Mouse (Mus musculus) heart, adult 9 months (tissue): ENCODE results near the gene Asb6.

ENCODE experiments used
- DNase-seq, 2 experiments: peaks; one replicate each; pipeline ENCODE4 v3.0.0; 2022; ENCODE audit warnings: low spot score in 2 of 2

Gene Asb6

DNA sequence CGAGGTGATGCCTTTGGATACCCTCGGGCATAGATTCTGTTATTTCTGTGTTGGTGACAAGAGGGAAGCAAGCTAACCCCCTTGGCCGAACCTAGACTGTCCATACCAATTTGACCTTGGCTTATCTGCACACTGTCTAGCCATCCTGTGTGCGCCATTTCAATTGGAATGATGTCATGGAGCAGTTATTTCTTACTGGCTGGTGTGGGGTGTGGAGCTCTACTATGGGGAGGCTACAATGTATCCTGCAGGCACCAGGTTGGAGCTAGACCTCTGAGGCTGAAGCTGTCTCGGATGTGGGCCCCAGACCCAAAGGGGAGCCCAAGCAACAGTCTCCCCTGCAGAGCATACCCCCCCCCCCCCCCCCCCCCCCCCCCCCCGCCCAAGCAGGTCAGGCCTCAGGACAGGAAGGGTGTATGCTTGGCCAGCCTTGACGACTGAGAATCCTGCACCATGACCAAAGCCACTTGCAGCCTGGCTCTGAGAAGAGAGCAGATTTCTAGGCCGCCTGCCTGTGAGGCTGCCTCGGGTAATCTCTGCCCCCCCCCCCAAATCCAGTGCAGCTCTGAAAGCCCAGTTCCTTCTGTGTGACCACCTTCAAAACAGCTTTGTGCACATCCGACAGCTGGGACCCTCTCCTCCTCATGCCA is 4.4 kb upstream of the Asb6 start, which contains the start of gene Prrx2:
Gene Prrx2, plus strand, starts transcription at position 600 of the 650 bp plus-strand sequence.
- no peak for DNase-seq

DNA sequence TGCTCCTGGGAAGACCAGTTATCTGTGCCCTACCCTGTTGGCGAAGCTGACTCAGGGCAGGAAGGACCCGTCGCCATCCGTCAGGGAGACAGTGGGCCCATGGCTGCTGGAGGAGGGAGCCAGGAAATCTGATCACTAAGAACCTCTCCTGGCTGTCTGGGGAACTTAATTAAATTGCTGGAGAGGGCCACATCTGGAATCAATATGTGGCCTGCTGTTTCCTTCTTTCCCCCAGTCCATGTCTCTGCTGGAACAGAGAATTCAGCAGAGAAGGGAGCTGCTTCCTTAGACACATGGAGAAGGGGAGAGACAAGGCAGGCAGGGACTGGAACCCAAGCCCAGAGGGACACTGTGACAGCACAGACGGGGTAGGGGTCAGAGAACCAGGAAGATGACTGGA is 3.5 kb upstream of the Asb6 start:
- DNase-seq, result no peak

DNA sequence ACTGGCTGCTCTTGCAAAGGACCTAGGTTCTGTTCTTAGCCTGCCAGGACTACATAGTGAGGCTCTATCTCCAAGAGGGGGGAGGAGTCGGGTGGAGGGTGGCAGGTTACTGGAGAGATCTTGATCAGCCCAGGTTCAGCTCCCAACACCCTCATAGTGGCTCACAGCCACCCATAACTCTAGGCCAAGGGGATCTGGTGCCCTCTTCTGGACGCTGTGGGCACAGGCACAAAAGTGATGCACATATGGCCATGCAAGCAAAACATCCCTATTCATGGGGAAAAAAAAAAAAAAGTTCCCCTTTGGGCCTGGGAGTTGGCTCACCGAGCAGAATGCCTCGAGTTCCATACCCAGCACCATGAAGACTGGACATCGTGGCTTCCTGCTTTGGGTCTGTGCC is 818 bp downstream of the Asb6 start:
- no peak for DNase-seq

DNA sequence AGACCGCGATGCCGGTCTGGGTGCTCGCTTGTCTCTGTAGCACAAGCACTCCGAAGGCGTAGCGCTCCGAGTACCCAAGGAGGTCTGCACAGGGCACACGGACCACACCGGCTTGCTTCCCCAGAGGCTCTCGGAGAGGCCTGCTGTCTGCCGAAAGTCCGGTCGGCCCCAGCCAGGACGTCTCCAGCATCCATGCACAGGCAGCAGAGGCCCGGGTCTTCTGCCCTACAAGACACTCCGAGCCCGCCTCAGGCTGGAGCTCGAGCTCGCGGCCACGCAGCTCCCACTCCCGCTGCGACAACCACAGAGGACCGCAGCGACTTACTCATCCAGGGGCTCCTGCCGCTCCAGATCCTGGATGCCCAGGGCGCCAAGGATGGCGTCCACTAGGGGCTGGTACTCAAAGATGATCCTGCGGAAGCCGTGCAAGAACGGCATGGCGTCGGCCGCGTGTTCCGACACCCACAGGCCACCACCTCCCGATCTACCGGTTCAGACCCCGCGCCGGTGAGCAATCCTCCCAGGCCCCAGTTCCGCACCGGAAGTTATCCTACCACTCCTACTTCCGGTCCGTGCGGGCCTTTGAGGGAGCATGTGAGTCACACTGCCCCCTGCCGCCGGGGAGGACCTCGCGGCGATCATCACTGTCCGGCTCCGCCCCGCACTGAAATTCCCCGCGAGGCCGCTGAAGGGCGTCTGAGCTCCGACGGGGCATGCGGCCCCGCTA is 2.2 kb downstream of the Asb6 start:
- DNase-seq, result peak; percentile 85 to 91

DNA sequence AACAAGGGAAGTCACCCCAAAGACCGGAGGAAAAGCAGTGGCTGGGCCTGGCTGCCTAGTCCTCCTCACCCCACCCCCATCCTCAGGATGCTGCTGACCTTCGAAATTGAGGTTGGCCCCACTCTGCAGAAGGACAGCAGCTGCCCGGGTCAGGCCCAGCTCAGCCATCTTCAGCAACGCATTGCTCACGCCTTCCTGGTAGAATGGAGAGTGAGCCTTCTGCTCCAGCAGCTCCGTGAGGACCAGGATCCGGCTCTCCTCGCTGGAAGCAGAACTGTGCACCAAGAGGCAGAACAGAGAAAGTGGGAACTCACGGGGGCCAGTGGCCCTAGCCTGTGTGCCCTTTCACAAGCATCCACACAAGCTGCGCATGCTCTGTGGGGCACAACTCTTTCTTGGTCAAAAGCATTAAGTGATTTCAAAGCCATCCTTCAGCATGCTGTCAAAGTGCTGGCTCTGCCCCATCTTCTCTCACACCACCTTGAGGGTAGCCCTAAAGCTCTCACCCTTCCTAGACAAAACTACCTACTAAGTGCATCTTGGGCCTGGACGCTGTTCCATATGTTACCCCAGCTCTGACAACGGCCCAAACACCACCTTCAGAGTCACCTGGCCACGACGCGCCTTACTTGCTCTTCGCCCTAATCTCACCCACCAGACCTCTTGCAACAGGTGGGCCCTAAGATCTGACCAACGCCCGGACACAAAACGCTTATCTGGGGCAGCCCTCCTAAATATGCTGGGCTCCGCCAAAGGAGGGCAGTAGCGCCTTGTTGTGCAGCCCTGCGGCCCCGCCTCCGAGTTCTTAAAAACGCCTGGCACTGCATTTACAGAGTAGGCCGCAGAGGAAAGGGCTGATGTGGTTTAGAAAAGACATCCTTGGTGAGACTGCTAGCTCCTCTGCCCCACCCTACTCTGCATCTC is 3.0 kb downstream of the Asb6 start:
- peak in 1 of 2 experiments; percentile 31 for DNase-seq

DNA sequence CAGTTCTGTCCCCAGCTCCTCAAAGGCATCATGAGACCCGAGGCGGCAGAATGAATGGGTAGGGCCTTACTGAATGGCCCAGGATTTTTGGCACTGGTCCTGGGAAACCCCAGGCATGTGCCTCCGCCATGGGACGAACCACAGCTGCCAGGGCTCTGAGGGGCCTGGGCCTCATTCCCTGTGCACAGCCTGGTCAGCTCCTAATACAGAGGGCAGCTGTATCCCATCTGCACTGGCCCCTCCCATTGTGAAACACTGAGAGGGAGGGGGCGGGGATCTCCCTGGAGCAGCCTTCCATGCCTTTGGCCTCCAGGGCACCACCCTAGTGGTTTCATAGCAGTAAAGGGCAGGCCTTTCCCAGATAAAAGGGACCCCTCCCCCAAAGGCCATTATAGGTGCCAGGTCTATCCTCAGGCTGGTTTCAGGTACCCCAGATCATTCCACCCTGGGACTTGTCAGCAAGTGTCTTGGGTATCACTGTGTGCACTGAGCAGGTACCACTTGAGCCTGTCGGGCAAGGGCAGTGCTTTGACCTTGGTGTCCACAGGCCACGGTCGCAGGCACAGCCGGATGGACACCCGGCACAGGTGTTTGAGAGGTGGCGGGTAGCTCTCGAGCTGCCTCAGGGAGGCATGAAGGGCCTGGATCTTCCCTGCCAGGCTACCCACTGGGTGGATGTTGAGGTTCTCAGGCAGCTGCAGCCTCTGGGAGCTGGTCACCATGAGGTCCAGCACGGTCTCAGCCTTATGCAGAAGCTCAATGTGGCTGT is 6.6 kb downstream of the Asb6 start:
- DNase-seq, result peak; percentile 48 to 55

DNA sequence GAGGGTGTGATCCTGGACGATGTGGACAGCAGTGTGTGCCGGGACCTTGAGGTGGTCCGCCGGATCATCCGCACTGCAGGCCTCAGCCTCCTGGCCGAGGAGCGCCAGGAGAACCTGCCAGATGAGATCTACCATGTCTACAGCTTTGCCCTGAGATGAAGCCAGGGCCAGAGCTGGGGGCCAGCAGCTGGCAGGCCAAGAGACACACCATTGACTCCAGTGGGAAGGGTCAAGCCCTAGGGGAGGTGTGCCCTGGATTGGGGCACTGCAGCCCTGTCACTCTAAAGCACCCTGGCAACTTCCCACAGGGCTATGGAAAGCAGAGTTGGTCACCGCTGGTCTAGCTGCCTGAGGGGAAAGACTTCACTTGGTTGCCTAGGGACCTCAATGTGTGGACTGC is 7.7 kb downstream of the Asb6 start:
- DNase-seq, result no peak

DNA sequence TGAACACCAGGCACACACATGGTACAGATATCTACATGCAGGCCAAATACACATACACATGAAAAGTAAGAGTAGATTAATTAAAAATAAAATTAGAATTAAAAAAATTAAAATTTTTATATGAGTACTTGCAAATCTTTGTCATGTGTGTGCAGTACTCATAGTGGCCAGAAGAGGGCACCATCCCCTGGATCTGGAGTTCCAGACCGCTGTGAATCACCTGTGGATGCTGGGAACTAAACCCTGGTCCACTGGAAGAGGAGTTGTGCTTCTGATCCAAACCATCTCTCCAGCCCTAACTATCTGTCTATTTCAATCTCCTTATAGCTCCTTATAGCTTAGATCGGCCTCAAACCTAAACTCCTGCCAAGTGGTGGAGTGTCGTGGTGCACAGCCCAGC is 9.1 kb downstream of the Asb6 start:
- no peak for DNase-seq

DNA sequence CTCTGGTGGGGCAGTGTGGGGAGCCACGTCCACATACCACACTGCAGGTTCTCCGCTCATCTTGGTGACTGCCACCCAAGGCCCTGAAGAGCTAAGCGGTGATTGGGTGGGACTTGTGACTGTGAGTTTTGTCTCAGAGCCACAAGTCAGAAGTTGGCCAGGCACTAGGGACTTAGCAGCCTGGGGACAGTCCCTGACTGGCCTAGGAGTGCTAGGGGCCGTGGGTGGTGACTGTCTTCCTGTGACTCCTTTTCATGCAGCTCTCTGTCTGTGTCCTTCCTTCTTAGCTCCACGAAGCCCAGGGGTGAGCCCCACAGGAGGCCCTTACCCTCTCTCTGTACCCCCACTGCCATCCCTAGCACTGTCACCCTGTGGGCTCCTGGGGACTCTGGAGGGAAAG is 10.3 kb downstream of the Asb6 start:
- DNase-seq, result no peak

DNA sequence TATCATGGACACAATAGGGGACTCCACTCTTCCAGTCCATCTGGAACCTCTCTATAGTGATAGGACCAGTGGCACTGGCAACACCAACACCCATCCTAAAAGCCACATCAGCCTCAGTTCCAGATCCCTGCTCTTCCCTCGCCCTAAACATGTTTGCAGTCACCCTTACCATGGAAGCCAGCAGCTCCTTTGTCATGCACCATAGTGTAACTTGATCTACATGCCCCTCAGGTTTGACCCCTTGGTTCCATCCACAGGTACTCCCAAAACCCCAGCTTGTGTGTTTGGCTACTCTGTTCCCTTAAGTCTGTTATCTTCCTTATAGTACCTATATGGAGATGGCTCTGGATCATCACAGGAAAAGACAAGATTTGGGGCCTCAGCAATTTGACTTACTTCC is 13.8 kb downstream of the Asb6 start:
- no peak for DNase-seq

DNA sequence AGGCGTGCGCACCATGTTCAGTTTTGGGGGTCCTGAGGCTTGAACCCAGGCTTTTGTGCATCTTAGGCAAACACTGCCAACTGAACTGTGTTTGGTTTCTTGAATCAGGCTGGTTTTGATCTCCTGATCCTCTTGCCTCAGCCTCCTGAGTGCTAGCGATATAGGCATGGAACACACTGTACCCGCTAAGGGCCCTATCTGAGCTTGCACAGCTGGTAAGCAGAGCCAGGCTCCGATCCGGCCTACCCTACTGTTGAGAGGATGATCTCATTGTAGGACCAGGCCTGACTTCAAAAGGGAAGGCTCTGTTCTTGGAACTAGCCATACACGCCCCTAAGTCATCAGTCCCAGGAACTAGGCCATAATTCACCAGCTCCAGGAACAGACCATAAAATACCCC is 19.6 kb downstream of the Asb6 start:
- no peak for DNase-seq

DNA sequence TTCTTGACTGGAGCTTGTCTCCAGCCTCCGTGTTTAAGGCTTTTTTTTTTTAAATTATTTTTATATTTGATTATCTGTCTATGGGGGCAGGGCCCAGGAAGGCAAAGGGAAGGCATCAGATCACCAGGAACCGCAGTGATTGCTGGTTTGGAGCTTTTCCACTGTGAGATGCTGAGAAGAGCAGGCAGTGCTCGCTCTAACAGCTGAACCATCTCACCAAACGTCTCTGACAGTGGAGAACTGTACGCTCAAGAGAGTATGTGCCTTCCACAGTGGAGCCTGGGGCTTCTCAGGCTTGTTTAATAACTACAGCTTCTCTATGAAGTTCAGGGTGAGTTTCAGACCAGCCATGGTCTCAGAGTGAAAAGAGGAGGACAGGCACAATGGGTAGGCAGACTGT is 20.6 kb downstream of the Asb6 start:
- DNase-seq, result no peak

DNA sequence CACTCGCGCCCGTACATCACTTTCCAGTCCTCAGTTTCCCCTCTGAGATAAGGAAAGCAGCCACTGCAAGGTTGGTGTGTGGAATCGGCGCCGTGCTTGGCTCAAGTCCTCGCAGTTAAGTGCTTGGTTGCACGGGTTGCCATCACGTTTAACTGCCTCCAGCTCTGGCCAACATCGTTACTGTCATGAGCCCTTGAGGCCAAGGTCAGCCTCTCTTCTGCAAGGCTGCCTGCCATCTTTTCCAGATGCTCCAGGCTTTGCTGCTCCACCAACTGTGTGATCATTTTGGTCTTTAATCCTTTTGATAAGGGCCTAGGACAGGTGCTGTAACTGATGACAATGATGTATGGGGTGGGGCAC is 21.9 kb downstream of the Asb6 start:
- DNase-seq, result peak in 1 of 2 experiments; percentile 41

DNA sequence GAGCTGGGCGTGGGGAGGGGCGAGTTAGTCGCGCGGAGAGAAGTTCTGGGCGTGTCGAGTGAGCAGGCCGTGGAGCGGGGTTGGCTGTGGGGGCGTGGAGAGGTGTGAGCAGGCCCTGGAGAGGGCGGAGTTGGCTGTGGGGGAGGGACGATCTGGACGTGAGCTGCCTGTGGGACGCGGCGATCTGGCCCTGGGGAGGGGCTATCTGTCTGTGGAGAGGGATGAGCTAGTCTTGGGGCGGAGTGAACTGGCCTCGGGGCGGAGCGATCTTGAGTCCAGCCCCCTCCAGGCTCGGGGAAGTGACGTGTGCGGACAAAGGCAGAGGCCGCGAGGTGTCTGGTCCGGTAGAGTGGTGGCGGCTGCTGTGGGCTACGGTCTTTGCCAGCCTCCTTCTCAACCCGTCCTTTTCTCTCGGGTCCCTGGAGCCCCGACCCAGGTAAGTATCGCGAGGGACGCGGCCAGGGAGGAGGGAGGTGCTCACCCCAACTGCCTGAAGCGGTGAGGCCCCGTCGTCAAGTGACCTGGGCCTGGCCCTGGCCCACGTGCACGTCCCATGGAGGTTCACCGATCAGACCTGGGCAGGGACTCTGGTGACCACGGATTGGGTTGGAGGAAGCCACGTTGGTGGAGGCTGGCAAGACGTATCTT is 22.4 kb downstream of the Asb6 start, which contains the start of gene Ntmt1:
Gene Ntmt1, plus strand, starts transcription at position 179 of the 648 bp plus-strand sequence.
- DNase-seq, result peak; percentile 99

DNA sequence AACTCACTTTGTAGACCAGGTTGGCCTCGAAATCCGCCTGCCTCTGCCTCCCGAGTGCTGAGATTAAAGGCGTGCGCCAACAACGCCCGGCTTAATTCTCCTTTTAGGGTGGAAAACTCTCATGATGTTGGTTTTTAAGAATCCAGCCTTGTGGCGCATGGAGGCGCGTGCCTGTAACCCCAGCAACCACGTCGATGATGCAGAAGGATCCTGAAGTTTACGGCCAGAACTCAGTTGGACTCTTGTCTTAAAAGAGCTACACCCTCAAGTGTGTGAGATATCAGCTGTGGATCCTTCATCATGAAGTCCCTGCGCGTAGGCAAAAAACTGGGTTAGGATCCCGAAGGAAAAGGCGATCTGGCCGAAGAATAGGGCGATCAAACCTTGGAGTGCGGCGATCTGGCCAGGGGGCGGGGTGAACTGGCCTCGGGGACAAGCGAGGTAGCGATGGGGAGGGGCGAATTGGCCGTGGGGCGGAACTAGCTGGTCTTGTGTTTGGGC is 22.9 kb downstream of the Asb6 start:
- DNase-seq, result no peak

DNA sequence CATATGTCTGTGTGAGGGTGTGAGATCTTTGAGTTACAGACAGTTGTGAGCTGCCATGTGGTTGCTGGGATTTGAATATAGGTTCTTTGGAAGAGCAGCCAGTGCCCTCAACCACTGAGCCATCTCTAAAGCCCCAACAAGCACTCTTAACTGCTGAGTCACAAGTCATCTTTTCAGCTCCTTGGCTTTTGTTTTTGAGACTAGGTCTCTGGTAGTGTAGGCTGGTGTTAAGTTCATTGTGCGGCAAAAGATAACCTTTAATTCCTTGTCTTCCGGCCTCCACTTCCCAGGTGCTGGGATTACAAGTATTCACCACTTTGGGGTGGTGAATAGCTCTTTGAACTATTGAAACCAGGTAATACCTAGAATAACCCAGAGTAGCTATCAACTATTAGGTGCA is 24.1 kb downstream of the Asb6 start:
- no peak for DNase-seq

DNA sequence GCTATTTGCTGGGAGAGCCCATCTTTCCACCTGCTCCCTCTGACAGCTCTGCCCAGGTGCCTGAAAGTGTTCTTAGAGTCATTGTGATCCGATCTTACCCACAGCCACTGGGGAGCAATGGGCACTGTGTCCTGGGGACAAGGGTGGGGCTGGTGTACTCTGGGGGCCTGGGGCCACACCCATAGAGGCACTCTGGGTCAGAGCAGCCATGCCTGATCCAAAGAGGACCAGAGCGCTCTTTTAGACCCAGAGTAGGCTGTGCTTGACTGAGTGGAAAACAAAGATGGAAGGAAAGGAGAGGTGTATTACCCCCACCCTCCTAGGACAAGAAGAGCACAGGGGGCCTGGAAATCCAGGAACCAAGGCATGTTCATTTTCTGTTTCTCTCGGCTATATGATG is 26.5 kb downstream of the Asb6 start, which contains the start of gene 1700001O22Rik:
Gene 1700001O22Rik, minus strand, starts transcription at position 58 of the 400 bp plus-strand sequence.
- DNase-seq, result no peak

DNA sequence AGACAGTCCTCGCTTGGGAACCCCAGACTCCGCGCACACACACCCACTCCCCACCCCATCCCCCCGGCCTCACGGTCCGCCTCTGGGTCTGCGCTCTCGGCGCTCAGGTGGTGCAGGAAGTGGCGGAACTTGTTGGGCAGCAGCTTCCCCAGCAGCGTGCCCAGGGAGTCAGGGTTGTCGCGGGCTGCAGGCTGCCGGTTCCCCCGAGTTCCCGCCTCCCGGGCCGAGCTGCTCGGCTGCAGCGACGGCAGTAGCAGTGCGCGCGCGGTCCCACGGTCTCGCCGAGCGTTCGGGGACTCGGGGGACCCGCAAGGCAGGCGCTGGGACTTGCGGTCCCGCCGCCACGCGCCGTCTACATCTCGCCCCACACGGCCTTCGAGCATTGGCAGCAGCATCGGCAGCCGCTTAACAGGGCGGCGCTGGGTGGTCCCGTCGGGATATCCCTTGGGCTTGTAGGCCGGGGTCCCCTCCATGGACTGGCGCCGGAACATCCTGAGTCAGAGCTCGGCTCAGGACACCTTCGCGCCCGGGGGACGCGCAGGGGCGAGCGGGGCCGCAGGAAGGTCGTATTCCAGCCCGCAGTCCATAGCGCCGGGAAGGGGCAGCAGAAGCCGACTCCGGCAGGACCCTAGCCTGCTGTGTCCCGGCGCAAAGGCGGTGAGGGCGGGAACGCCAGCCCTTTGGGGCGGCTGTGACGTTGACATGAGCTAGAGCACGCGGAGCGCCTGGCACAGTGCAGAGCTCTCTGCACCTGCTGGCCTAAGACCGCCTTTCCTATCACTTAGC is 28.9 kb downstream of the Asb6 start:
- DNase-seq, result peak; percentile 28 to 31

DNA sequence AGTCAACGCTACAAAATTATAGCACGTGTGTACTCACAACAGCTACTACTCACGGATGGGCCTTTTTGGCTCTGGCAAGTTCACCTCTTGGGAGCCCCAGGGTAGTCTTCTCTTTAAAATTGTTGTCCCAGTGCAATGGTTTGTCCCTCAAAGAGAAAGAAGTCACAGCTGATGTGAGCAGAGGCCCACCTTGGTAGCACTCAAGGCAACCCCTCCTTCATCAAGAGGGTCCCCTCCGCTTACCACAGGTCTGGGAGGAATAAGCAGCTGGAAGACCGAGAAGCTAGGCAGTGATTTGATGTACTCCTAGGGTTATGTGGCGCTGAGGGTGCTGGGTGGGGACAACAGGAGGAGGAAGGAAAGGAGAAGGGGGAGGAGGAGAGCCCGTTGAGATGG is 29.5 kb downstream of the Asb6 start:
- DNase-seq, result no peak

DNA sequence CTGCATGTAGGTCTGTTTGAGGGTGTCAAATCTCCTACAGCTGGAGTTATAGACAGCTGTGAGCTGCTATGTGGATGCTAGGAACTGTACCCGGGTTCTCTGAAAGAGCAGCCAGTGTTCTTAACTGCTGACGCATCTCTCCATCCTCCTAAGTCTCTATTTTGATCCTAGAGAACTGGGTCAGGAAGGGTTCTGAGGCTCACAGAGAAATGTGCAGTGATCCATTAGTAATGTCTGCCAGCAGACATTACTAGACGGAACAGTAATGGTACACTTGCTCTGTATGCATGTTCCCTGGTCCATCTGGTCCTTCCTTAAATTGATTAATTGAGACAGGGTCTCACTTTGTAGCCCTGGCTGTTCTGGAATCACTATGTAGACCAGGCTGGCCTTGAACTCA is 30.7 kb downstream of the Asb6 start:
- DNase-seq, result no peak
